Mouse (Mus musculus) spleen, adult 2 months (tissue): Measurements from ENCODE around the gene Gpr19. TPM values are rescaled to one million over a fixed set of nuclear protein-coding genes. Genes with fewer than 3 reads are reported as not detected.
A peak's percentile ranks its signal among the peaks of the same experiment; 100 is the strongest.

Experiments used
- DNase-seq, 2 experiments: peaks; one replicate each; pipeline versions ENCODE4 v3.0.0 to v3.0.0-alpha.2; 2012 to 2021; ENCODE audit warnings: low spot score in 2 of 2, low read depth in 1 of 2
- H3K27ac ChIP-seq: fragments of 200-500 bp; 2 replicates; pipeline ENCODE4 v1.5.1; 2012; ENCODE audit warnings: low read length, inconsistent platforms; ENCODE audit not compliant: insufficient read depth
- H3K27me3 ChIP-seq: fragments of 200-500 bp; 2 replicates; pipeline ENCODE4 v1.6.1; 2012; ENCODE audit warnings: mild to moderate bottlenecking, moderate library complexity, low read length, inconsistent platforms; ENCODE audit not compliant: control insufficient read depth, insufficient read depth
- H3K36me3 ChIP-seq: fragments of 200-500 bp; 2 replicates; pipeline ENCODE4 v1.6.1; 2012; ENCODE audit warnings: mild to moderate bottlenecking, low read length, inconsistent platforms; ENCODE audit not compliant: control insufficient read depth, insufficient read depth
- H3K4me1 ChIP-seq: fragments of 200-500 bp; 2 replicates; pipeline ENCODE4 v1.6.1; 2011; ENCODE audit warnings: inconsistent platforms; ENCODE audit not compliant: control insufficient read depth, insufficient read depth, insufficient read length
- H3K4me3 ChIP-seq: fragments of 200-500 bp; 2 replicates; pipeline ENCODE4 v1.5.1; 2011; ENCODE audit warnings: mild to moderate bottlenecking, inconsistent platforms; ENCODE audit not compliant: insufficient read depth, insufficient read length; ENCODE audit errors: extremely low read depth
- CTCF ChIP-seq: fragments of 200-500 bp; IDR thresholded peaks from 2 replicates; pipeline ENCODE4 v1.5.1; 2011; ENCODE audit warnings: mild to moderate bottlenecking, inconsistent platforms; ENCODE audit not compliant: insufficient read depth, insufficient read length, insufficient replicate concordance; ENCODE audit errors: extremely low read depth
- POLR2A ChIP-seq: fragments of 200-500 bp; IDR thresholded peaks from 2 replicates; pipeline ENCODE4 v1.6.1; 2011; ENCODE audit warnings: low read depth, low read length, inconsistent platforms
- WGBS: fragments of 180-500 bp; shearing (Covaris S2); methylation state at CpG from one replicate; pipeline ENCODE4 v1.1.7; 2018; 5-methylcytosine and 5-hydroxymethylcytosine counted together
- polyA plus RNA-seq: library from polyadenylated mRNA; depleted of rRNA; stranded (reverse); fragments of >200 nt; gene quantifications from 2 replicates; pipeline ENCODE4 v1.2.3, GENCODE M21; 2012

Gene Gpr19
- polyA plus RNA-seq, 1 experiment, result 6.4 TPM

GRCm38 (mm10) chr6:134897443-134898094 is 809 bp downstream of the Gpr19 start:
- under 1% methylated on average over 38 of the region's 38 CpGs for WGBS
- H3K4me3 ChIP-seq, result peak overlapping the region; percentile 85
- TF ChIP-seq CTCF (no peak), POLR2A (peak; percentile 84)

GRCm38 (mm10) chr6:134896570-134897436 is 1.6 kb downstream of the Gpr19 start:
- peak overlapping the region; percentile 23 for H3K4me3 ChIP-seq
- TF ChIP-seq POLR2A (no peak), CTCF (no peak)
- no peaks in the 10 kb centered on the region for H3K36me3 ChIP-seq
- 21% methylated on average over 15 of the region's 15 CpGs for WGBS
- no peaks in the 10 kb centered on the region for H3K27me3 ChIP-seq
- peaks cover 5% of the 10 kb centered on the region; the same call in 1 of the 2 replicates for H3K4me1 ChIP-seq
- H3K27ac ChIP-seq, result peak overlapping the region; percentile 99; the same call in 1 of the 2 replicates
- DNase-seq, result no peak

More at GRCm38 (mm10) chr6:134897443-134898094, 809 bp downstream of the Gpr19 start:
- peaks cover 5% of the 10 kb centered on the region; the same call in 1 of the 2 replicates for H3K4me1 ChIP-seq
- H3K27ac ChIP-seq, result peak overlapping the region; percentile 99
- DNase-seq, result peak; percentile 91 to 96
- no peaks in the 10 kb centered on the region for H3K27me3 ChIP-seq
- H3K36me3 ChIP-seq, result no peaks in the 10 kb centered on the region

GRCm38 (mm10) chr6:134890436-134890835 is 7.9 kb downstream of the Gpr19 start:
- Histone ChIP-seq H3K27ac (no peak overlapping the region), H3K4me3 (no peak overlapping the region), H3K36me3 (no peaks in the 10 kb centered on the region; the same call in 1 of the 2 replicates), H3K27me3 (no peaks in the 10 kb centered on the region), H3K4me1 (no peaks in the 10 kb centered on the region)
- DNase-seq, result no peak
- TF ChIP-seq POLR2A, result no peak
- no peak for TF ChIP-seq CTCF
- WGBS, result 86% methylated on average over 7 of the region's 7 CpGs

- WGBS, result 90% methylated on average over 1 of the region's 1 CpGs
- H3K4me1 ChIP-seq, result no peaks in the 10 kb centered on the region
- no peak overlapping the region for H3K4me3 ChIP-seq
- no peaks in the 10 kb centered on the region for H3K27me3 ChIP-seq
- H3K27ac ChIP-seq, result no peak overlapping the region
- DNase-seq, result no peak
- no peaks in the 10 kb centered on the region; the same call in 1 of the 2 replicates for H3K36me3 ChIP-seq
- no peak for TF ChIP-seq POLR2A
- TF ChIP-seq CTCF, result no peak
Observed at GRCm38 (mm10) chr6:134889763-134890162, 8.6 kb downstream of the Gpr19 start.

GRCm38 (mm10) chr6:134888563-134889017 is 9.8 kb downstream of the Gpr19 start:
- no peaks in the 10 kb centered on the region for H3K27me3 ChIP-seq
- 45% methylated on average over 4 of the region's 4 CpGs for WGBS
- no peak overlapping the region for H3K27ac ChIP-seq
- no peaks in the 10 kb centered on the region; the same call in 1 of the 2 replicates for H3K36me3 ChIP-seq
- DNase-seq, result no peak
- TF ChIP-seq CTCF (no peak), POLR2A (no peak)
- H3K4me3 ChIP-seq, result no peak overlapping the region
- no peaks in the 10 kb centered on the region for H3K4me1 ChIP-seq

- DNase-seq, result no peak
- Histone ChIP-seq H3K4me3 (no peak overlapping the region), H3K4me1 (no peaks in the 10 kb centered on the region), H3K27ac (no peak overlapping the region), H3K36me3 (no peaks in the 10 kb centered on the region; the same call in 1 of the 2 replicates), H3K27me3 (no peaks in the 10 kb centered on the region)
- 61% methylated on average over 10 of the region's 10 CpGs for WGBS
- TF ChIP-seq CTCF, result no peak
- no peak for TF ChIP-seq POLR2A
Observed at GRCm38 (mm10) chr6:134887711-134888449, 10.5 kb downstream of the Gpr19 start.

GRCm38 (mm10) chr6:134887008-134887407 is 11.4 kb downstream of the Gpr19 start:
- DNase-seq, result no peak
- Histone ChIP-seq H3K36me3 (no peaks in the 10 kb centered on the region; the same call in 1 of the 2 replicates), H3K4me1 (no peaks in the 10 kb centered on the region), H3K27me3 (no peaks in the 10 kb centered on the region), H3K27ac (no peak overlapping the region), H3K4me3 (no peak overlapping the region)
- WGBS, result 80% methylated on average over 5 of the region's 5 CpGs
- TF ChIP-seq CTCF, result no peak
- no peak for TF ChIP-seq POLR2A
